Mouse (Mus musculus): ENCODE data around the gene Olfr1261.

Gene Olfr1261

DNA sequence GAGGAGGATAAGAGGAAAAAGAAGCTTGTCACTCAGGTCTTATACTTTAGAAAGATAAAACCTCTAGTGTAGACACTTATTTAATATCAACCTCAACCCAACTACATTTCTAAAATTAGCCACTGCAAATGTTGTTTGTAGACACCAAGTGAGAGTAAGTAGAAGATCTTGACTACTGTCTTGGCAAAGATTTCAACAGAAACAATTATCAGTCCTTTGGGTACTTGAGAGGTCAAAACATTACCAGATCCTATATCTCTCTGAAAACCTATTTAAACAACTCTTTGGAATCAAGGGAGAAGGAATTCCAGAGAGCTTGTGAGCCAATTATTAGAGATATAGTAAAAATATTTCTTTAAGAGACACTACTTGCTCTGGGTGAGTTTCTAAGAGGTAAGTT is at the start of gene Olfr1261:
Olfr1261 (plus strand) TSS at position 301 of the 400 bp plus-strand sequence.
- DNase-seq (ENCODE audit: low read depth): no peak

DNA sequence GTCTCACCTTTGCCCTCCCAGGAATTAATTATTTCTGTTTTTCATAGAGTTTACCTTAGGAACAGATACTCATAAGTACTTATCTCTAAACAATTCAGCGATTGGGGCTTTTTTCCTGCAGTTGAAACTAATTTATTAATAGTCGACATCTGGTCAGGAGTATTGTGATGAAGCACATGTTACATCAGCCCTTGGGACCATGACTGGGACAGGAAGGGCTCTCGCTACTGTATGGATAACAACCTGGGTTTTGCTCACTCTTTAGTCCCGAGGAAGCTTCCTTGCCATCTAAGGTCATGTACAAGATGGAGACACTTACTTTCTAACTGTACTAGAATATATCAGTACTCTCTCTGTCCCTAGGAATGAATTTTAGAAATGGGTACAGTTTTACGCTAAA is 42.5 kb upstream of the Olfr1261 start, which contains the start of gene Olfr1259:
Olfr1259 (minus strand) TSS at position 101 of the 400 bp plus-strand sequence.
- DNase-seq (ENCODE audit: low read depth): no peak

DNA sequence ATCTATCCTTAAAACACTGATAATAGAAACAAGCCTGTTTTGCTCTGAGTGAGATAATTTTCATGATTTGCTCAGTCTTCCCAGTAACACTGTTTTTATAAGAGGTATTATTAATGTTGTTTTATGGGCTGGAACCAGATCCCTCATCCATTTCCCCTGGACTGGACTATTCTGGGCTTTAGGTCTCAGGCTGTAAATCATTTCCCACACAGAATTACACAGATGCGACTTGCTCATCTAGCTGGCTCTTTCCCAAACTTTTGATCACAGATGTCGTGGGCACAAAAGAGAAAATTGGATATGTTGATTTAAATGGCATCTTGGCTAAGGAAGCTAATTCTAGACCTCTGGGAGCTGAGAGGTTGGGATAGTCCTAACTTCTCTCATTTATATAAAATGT is 16.8 kb upstream of the Olfr1261 start, which contains the start of gene Olfr1260:
Olfr1260 (plus strand) TSS at position 157 of the 400 bp plus-strand sequence.
- DNase-seq (ENCODE audit: low read depth): no peak

DNA sequence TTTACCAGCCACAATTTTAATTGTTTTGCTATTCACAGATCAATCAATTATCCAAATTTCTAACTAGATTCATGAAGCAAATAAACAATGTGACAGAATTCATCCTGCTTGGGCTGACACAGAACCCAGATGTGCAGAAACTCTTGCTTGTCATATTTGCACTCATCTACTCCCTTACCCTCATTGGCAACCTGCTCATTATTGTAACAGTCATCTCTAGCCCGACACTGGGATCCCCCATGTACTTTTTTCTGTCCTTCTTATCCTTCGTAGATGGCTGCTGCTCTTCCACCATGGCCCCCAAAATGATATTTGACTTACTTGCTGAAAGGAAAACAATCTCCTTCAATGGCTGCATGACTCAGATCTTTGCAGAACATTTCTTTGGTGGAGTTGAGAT is 13.3 kb upstream of the Olfr1261 start:
- DNase-seq (ENCODE audit: low read depth): no peak

DNA sequence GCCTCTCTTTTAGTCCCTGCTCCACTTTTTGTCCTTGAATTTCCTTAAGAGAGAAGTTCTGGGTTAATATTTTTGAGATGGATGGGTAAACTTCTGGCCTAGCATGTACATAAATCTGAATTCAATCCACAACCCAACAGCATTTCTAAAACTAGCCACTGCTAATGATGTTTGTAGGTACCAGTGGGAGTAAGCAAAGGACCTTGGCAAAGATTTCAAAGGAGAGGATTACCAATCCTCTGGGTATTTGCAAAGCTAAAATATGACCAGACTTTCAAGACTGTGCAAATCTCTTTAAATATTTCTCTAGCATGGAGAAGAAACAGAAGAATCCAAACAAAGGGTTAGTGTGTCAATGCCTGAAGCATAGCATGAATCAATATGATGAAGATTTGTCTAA is 8.8 kb downstream of the Olfr1261 start, which contains the start of gene Olfr1262:
Olfr1262 (plus strand) TSS at position 301 of the 400 bp plus-strand sequence.
- no peak for DNase-seq (ENCODE audit: low read depth)

DNA sequence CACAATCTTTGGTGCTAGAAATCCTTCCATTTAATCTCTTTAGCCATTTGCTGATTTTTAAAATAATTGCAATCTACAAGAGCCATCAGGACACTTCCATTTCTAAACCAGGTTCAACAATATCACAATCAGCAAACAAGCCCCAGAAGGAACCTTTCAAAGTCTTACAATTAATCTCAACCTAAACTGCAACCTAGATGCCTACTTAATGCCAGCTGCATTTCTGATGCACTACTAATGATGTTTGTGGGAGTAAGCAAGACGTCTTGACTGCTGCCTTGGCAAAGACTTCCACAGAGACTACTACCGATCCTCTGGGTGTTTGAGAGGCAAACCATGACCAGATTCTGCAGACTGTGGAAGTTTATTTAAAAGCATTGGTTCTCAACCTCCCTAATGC is 20.8 kb downstream of the Olfr1261 start, which contains the start of gene Olfr1263:
Olfr1263 (plus strand) TSS at position 301 of the 400 bp plus-strand sequence.
- no peak for DNase-seq (ENCODE audit: low read depth)

DNA sequence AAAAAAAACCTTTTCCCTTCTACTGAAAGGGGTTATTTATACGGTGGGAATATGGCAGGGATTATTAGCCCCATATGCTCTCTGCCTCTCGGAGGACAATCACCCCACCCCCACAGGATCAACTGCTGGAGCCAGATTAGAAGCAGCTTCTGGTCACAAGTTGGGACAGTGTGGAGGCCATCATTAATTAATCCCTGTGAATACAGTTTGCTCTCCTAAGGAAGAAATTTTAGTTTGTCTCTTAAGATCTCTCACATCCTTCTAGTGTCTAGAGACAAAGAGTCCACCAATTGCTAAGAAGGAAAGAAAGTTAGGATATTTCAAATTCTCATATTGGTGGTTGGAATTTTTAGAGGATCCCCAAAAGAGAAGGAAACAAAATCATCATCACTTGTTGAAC is 34.5 kb downstream of the Olfr1261 start, which contains the start of gene Olfr1264:
Olfr1264 (minus strand) TSS at position 101 of the 400 bp plus-strand sequence.
- no peak for DNase-seq (ENCODE audit: low read depth)

DNA sequence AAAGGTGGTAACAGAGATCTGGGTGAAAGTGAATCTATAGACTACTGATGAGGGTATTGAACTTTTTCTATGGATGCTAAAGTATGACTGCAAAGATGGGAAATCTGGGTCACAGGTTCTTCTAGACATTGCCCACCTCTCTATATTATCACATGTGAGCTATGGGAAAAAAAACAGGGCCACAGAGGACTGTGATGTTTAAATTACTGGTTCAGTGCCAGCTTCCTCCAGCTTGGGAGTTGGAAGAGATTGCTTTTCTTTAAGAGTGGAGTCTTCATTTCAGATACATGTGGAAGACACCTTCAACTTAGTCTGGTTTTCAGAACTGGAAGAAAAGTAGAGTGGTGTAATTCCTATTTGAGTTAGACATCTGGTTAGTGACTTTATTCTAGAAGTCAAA is 44.0 kb downstream of the Olfr1261 start, which contains the start of gene Olfr1265:
Olfr1265 (plus strand) TSS at position 301 of the 400 bp plus-strand sequence.
- DNase-seq (ENCODE audit: low read depth): no peak

Measured in c-Kit-positive CD71-negative TER-119-negative erythroid progenitor cells, embryonic 14.5 days (primary cell).